ENCODE assay signal across 8 mouse cellular contexts in genomic region chr9:121297171-121298064, GRCm38 (mm10). TPM values are rescaled to one million over a fixed set of nuclear protein-coding genes. Genes with fewer than 3 reads are reported as not detected.
DNase-seq lines count a peak whose midpoint lies in the region; ATAC-seq lines count a peak whose summit lies in the region.

Gene Trak1 (plus strand): TSS chr9:121297502.

- peak within 1 kb of the TSS; percentile 74 for H3K27ac ChIP-seq in intestine, embryonic 15.5 days
- peak within 1 kb of the TSS; percentile 74 for H3K27ac ChIP-seq in limb, embryonic 15.5 days
- H3K27ac ChIP-seq in midbrain, embryonic 16.5 days (ENCODE audit: low read length), result peak within 1 kb of the TSS; percentile 58
- peak within 1 kb of the TSS; percentile 55 for H3K27ac ChIP-seq in stomach, embryonic 16.5 days (ENCODE audit: low read length)

- H3K4me2 ChIP-seq in intestine, embryonic 15.5 days (replicated peaks), result peak within 1 kb of the TSS; percentile 97
- peak within 1 kb of the TSS; percentile 74 for H3K4me2 ChIP-seq in limb, embryonic 15.5 days
- peak within 1 kb of the TSS; percentile 97 for H3K4me2 ChIP-seq in midbrain, embryonic 16.5 days (ENCODE audit: low read length)
- H3K4me2 ChIP-seq in stomach, embryonic 16.5 days (ENCODE audit: low read depth, low read length), result peak within 1 kb of the TSS; percentile 97

- H3K9ac ChIP-seq in intestine, embryonic 15.5 days, result peak within 1 kb of the TSS; percentile 93
- peak within 1 kb of the TSS; percentile 89 for H3K9ac ChIP-seq in limb, embryonic 15.5 days
- peak within 1 kb of the TSS; percentile 86 for H3K9ac ChIP-seq in midbrain, embryonic 16.5 days (ENCODE audit: low read depth, low read length)
- H3K9ac ChIP-seq in stomach, embryonic 16.5 days (ENCODE audit: low read length), result peak within 1 kb of the TSS; percentile 95

- H3K27me3 ChIP-seq in intestine, embryonic 15.5 days (replicated peaks), result no peaks in the 10 kb centered on the region; the same call in 1 of the 2 replicates
- H3K27me3 ChIP-seq in limb, embryonic 15.5 days, result peaks cover 14% of the 10 kb centered on the region; the same call in 1 of the 2 replicates
- H3K27me3 ChIP-seq in midbrain, embryonic 16.5 days (ENCODE audit: control insufficient read depth, insufficient read depth, low read depth, low read length), result no peaks in the 10 kb centered on the region
- H3K27me3 ChIP-seq in stomach, embryonic 16.5 days (ENCODE audit: control insufficient read depth, insufficient read depth, low read length), result no peaks in the 10 kb centered on the region; the same call in 1 of the 2 replicates

- no peaks in the 10 kb centered on the region for H3K36me3 ChIP-seq in intestine, embryonic 15.5 days
- H3K36me3 ChIP-seq in limb, embryonic 15.5 days, result no peaks in the 10 kb centered on the region
- no peaks in the 10 kb centered on the region for H3K36me3 ChIP-seq in midbrain, embryonic 16.5 days (ENCODE audit: control insufficient read depth, insufficient read depth, low read length)
- H3K36me3 ChIP-seq in stomach, embryonic 16.5 days (ENCODE audit: control insufficient read depth, insufficient read depth, low read length), result no peaks in the 10 kb centered on the region

- under 1% methylated on average over 108 of the region's 116 CpGs for WGBS in intestine, embryonic 15.5 days
- under 1% methylated on average over 74 of the region's 116 CpGs for WGBS in limb, embryonic 15.5 days
- WGBS in midbrain, embryonic 16.5 days, result under 1% methylated on average over 82 of the region's 116 CpGs
- WGBS in stomach, embryonic 16.5 days, result under 1% methylated on average over 115 of the region's 116 CpGs

- DNase-seq in ovary, postnatal 36 days (ENCODE audit: low spot score), result peak; percentile 73
- no peak for DNase-seq in ovary, postnatal 10 days (ENCODE audit: low spot score)
- DNase-seq in gonadal fat pad, adult 2 months (ENCODE audit: low read depth), result no peak

- peak; percentile 43 for ATAC-seq in common myeloid progenitor, adult 5-6 weeks (replicated peaks; ENCODE audit: low read depth, poor library complexity, severe bottlenecking)
- ATAC-seq in intestine, embryonic 15.5 days, result peak; percentile 93
- ATAC-seq in limb, embryonic 15.5 days (ENCODE audit: insufficient number of reproducible peaks, low FRiP score, low TSS enrichment, low read depth), result peak; percentile 76
- ATAC-seq in midbrain, embryonic 16.5 days, result peak; percentile 89
- ATAC-seq in stomach, embryonic 16.5 days (ENCODE audit: insufficient read depth, low FRiP score), result peak; percentile 89

- H3K9me3 ChIP-seq in intestine, embryonic 15.5 days, result no peaks in the 10 kb centered on the region
- no peaks in the 10 kb centered on the region for H3K9me3 ChIP-seq in limb, embryonic 15.5 days
- H3K9me3 ChIP-seq in midbrain, embryonic 16.5 days (replicated peaks; ENCODE audit: control insufficient read depth, low read length, poor library complexity, severe bottlenecking), result no peaks in the 10 kb centered on the region
- no peaks in the 10 kb centered on the region for H3K9me3 ChIP-seq in stomach, embryonic 16.5 days (replicated peaks; ENCODE audit: control insufficient read depth, low read length)

- peaks cover 28% of the 10 kb centered on the region for H3K4me1 ChIP-seq in intestine, embryonic 15.5 days (replicated peaks)
- H3K4me1 ChIP-seq in limb, embryonic 15.5 days, result peaks cover 30% of the 10 kb centered on the region
- peaks cover 28% of the 10 kb centered on the region for H3K4me1 ChIP-seq in midbrain, embryonic 16.5 days (ENCODE audit: control insufficient read depth, insufficient read depth, low read length)
- peaks cover 28% of the 10 kb centered on the region for H3K4me1 ChIP-seq in stomach, embryonic 16.5 days (ENCODE audit: control insufficient read depth, insufficient read depth, low read length)

- H3K4me3 ChIP-seq in intestine, embryonic 15.5 days (replicated peaks), result peak within 1 kb of the TSS; percentile 93
- peak within 1 kb of the TSS; percentile 91 for H3K4me3 ChIP-seq in limb, embryonic 15.5 days
- H3K4me3 ChIP-seq in midbrain, embryonic 16.5 days (ENCODE audit: low read depth, low read length), result peak within 1 kb of the TSS; percentile 74
- peak within 1 kb of the TSS; percentile 91 for H3K4me3 ChIP-seq in stomach, embryonic 16.5 days (replicated peaks; ENCODE audit: low read length)

RNA-seq across cellular contexts. Expression of gene Trak1, which starts in this region (rescaled TPM):
- 25.4 and 32.3 TPM in 2 replicates for total RNA-seq in common myeloid progenitor, adult 5-6 weeks (2017)
- polyA plus RNA-seq in gonadal fat pad, adult 2 months (2012; rRNA removed), result 79.9 and 96.9 TPM in 2 replicates
- polyA plus RNA-seq in intestine, embryonic 15.5 days (2015; fragmentation: Nextera tagmentation; extraction: Ambion mirVana), result 20.9 and 26.5 TPM in 2 replicates
- polyA plus RNA-seq in limb, embryonic 15.5 days (2015; fragmentation: Nextera tagmentation; extraction: Ambion mirVana), result 22.5 and 25.9 TPM in 2 replicates
- 53.8 and 60.6 TPM in 2 replicates for polyA plus RNA-seq in midbrain, embryonic 16.5 days (2015; fragmentation: Nextera tagmentation; extraction: Ambion mirVana)
- polyA plus RNA-seq in stomach, embryonic 16.5 days (2015; fragmentation: Nextera tagmentation; extraction: Ambion mirVana), result 24.1 and 25.1 TPM in 2 replicates

Comparison
In these comparisons a context has a peak if more than half of its experiments do, and no peak if none do; other contexts are left out.
1. ATAC-seq: peak in every context shown above with its lines; median percentile 93 in intestine, embryonic 15.5 days; 89 in midbrain, embryonic 16.5 days; 89 in stomach, embryonic 16.5 days; 76 in limb, embryonic 15.5 days; 43 in common myeloid progenitor, adult 5-6 weeks.